Mouse (Mus musculus) lung, postnatal 25 days (tissue): ENCODE results near the gene Bach2.

Experiments used
- DNase-seq: peaks from one replicate; pipeline ENCODE4 v3.0.0; 2022; ENCODE audit warnings: low spot score

The Bach2 gene

GRCm38 (mm10) chr4:32238366-32238854 is at the start of gene Bach2:
Gene Bach2, plus strand, starts transcription at chr4:32238804.
- peak; percentile 94 for DNase-seq

GRCm38 (mm10) chr4:32189416-32190036 is 49.1 kb upstream of the Bach2 start:
- no peak for DNase-seq

- DNase-seq = no peak
Measured at GRCm38 (mm10) chr4:32190506-32190905, 48.1 kb upstream of the Bach2 start.

- peak; percentile 21 for DNase-seq
Measured at GRCm38 (mm10) chr4:32195945-32196921, 42.4 kb upstream of the Bach2 start.

- no peak for DNase-seq
Measured at GRCm38 (mm10) chr4:32198031-32198430, 40.6 kb upstream of the Bach2 start.

GRCm38 (mm10) chr4:32198589-32198988 is 40.0 kb upstream of the Bach2 start:
- peak; percentile 61 for DNase-seq

GRCm38 (mm10) chr4:32199156-32199555 is 39.4 kb upstream of the Bach2 start:
- no peak for DNase-seq

- no peak for DNase-seq
Measured at GRCm38 (mm10) chr4:32201114-32201513, 37.5 kb upstream of the Bach2 start.

GRCm38 (mm10) chr4:32202362-32202761 is 36.2 kb upstream of the Bach2 start:
- DNase-seq = no peak

GRCm38 (mm10) chr4:32204819-32205218 is 33.8 kb upstream of the Bach2 start:
- DNase-seq = no peak

- no peak for DNase-seq
Measured at GRCm38 (mm10) chr4:32205825-32206224, 32.8 kb upstream of the Bach2 start.

GRCm38 (mm10) chr4:32209995-32210394 is 28.6 kb upstream of the Bach2 start:
- no peak for DNase-seq

GRCm38 (mm10) chr4:32210424-32211184 is 28.0 kb upstream of the Bach2 start:
- no peak for DNase-seq

GRCm38 (mm10) chr4:32212593-32212992 is 26.0 kb upstream of the Bach2 start:
- DNase-seq = no peak

- no peak for DNase-seq
Measured at GRCm38 (mm10) chr4:32216466-32216865, 22.1 kb upstream of the Bach2 start.

- DNase-seq = no peak
Measured at GRCm38 (mm10) chr4:32217016-32217415, 21.6 kb upstream of the Bach2 start.

- no peak for DNase-seq
Measured at GRCm38 (mm10) chr4:32217593-32217992, 21.0 kb upstream of the Bach2 start.

- no peak for DNase-seq
Measured at GRCm38 (mm10) chr4:32218371-32218770, 20.2 kb upstream of the Bach2 start.

- no peak for DNase-seq
Measured at GRCm38 (mm10) chr4:32219428-32220128, 19.0 kb upstream of the Bach2 start.

GRCm38 (mm10) chr4:32220129-32220491 is 18.5 kb upstream of the Bach2 start:
- DNase-seq = no peak

GRCm38 (mm10) chr4:32220961-32221360 is 17.6 kb upstream of the Bach2 start:
- no peak for DNase-seq

- no peak for DNase-seq
Measured at GRCm38 (mm10) chr4:32223563-32223962, 15.0 kb upstream of the Bach2 start.
